Mouse (Mus musculus) limb, embryonic 14.5 days (tissue): ENCODE data around the gene Qrsl1. TPM values are rescaled to one million over a fixed set of nuclear protein-coding genes. Genes with fewer than 3 reads are reported as not detected.
"Not testable (repeated sequence)": the region's sequence is repeated elsewhere in the genome, so short reads cannot be mapped to it uniquely, and the experiment has no call there.

Experiments
- ATAC-seq: fragments of 200-750 bp; cut with Nextera tagmentation; 2 replicates; pipeline ENCODE4 v1.8.0; 2017; ENCODE audit warnings: low read depth, moderate number of reproducible peaks, moderate TSS enrichment; ENCODE audit not compliant: low FRiP score
- DNase-seq: peaks from one replicate; pipeline ENCODE4 v3.0.0-alpha.2; 2015; ENCODE audit warnings: low spot score
- H3K27ac ChIP-seq: fragments of 300-500 bp; sonication (generic); replicated peaks from 2 replicates; pipeline ENCODE4 v1.5.1; 2014; ENCODE audit warnings: low read depth, mild to moderate bottlenecking, low read length, moderate library complexity, mixed read lengths
- H3K27me3 ChIP-seq: fragments of 300-500 bp; sonication (generic); 2 replicates; pipeline ENCODE4 v1.6.1; 2014; ENCODE audit warnings: low read length, mixed read lengths; ENCODE audit not compliant: control insufficient read depth, insufficient read depth
- H3K36me3 ChIP-seq: fragments of 300-500 bp; sonication (generic); 2 replicates; pipeline ENCODE4 v1.6.1; 2014; ENCODE audit warnings: mild to moderate bottlenecking, low read length, moderate library complexity, mixed read lengths; ENCODE audit not compliant: control insufficient read depth, insufficient read depth
- H3K4me1 ChIP-seq: fragments of 300-500 bp; sonication (generic); 2 replicates; pipeline ENCODE4 v1.6.1; 2014; ENCODE audit warnings: antibody characterized with exemption, low read length, mixed read lengths; ENCODE audit not compliant: control insufficient read depth, insufficient read depth
- H3K4me2 ChIP-seq: fragments of 300-500 bp; sonication (generic); replicated peaks from 2 replicates; pipeline ENCODE4 v1.6.1; 2014; ENCODE audit warnings: low read depth, mild to moderate bottlenecking, low read length, moderate library complexity; ENCODE audit not compliant: severe bottlenecking
- H3K4me3 ChIP-seq: fragments of 300-500 bp; sonication (generic); replicated peaks from 2 replicates; pipeline ENCODE4 v1.5.1; 2014; ENCODE audit warnings: low read length
- H3K9ac ChIP-seq: fragments of 300-500 bp; sonication (generic); 2 replicates; pipeline ENCODE4 v1.6.1; 2014; ENCODE audit warnings: mild to moderate bottlenecking, low read depth, low read length, moderate library complexity; ENCODE audit not compliant: severe bottlenecking
- H3K9me3 ChIP-seq: fragments of 300-500 bp; sonication (generic); 2 replicates; pipeline ENCODE4 v1.6.1; 2016; ENCODE audit warnings: low read length; ENCODE audit not compliant: control insufficient read depth
- POLR2A ChIP-seq: fragments of 200-500 bp; IDR thresholded peaks from 2 replicates; pipeline ENCODE4 v1.8.0; 2012; ENCODE audit warnings: inconsistent platforms, mild to moderate bottlenecking, moderate library complexity, borderline replicate concordance; ENCODE audit not compliant: insufficient read depth, insufficient read length; ENCODE audit errors: extremely low read depth
- WGBS: fragments of 180-500 bp; shearing (Covaris S2); extraction: QIAGEN DNeasy Blood & Tissue Kit; methylation state at CpG from one replicate; pipeline ENCODE4 v1.1.7; 2014; 5-methylcytosine and 5-hydroxymethylcytosine counted together
- polyA plus RNA-seq, 2 experiments: library from polyadenylated mRNA; depleted of rRNA in 1 of 2; stranded (reverse) in 1 of 2; unstranded in 1 of 2; fragments of >200 nt; fragmentation: Nextera tagmentation in 1 of 2; extraction: Ambion mirVana in 1 of 2; gene quantifications; 2 replicates each; pipeline versions ENCODE4 v1.2.1 to v1.2.3; 2012 to 2014

Gene Qrsl1
- polyA plus RNA-seq, 2 experiments, result 17.5 to 21.9 TPM

DNA sequence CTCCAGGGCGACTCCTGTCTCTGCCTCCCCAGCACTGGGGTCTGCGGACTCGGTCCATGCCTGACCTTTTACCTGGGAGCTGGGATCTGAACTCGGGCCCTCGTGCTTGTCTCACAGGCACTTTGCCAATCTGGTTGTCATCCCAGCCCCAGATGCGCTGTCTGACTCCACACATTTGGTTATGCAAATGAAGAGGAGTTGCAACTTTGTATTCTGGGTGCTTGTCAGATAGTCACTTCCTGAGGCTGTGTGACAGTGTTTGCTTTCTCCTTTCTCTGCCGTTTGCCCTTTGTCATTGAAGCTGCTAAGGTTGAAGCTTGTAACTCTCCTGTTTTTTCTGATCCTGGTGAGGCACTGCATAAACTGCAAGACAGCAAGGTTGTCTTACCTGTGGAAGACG is 26.2 kb upstream of the Qrsl1 start:
- H3K36me3 ChIP-seq, result peaks cover 4% of the 10 kb centered on the region
- H3K4me2 ChIP-seq, result no peak overlapping the region
- no peak for TF ChIP-seq POLR2A
- 83% methylated on average over 8 of the region's 8 CpGs for WGBS
- no peak overlapping the region for H3K4me3 ChIP-seq
- no peaks in the 10 kb centered on the region for H3K9me3 ChIP-seq
- ATAC-seq (no peak), DNase-seq (no peak)
- no peak overlapping the region for H3K27ac ChIP-seq
- H3K4me1 ChIP-seq, result no peaks in the 10 kb centered on the region
- no peak overlapping the region for H3K9ac ChIP-seq
- no peaks in the 10 kb centered on the region for H3K27me3 ChIP-seq

DNA sequence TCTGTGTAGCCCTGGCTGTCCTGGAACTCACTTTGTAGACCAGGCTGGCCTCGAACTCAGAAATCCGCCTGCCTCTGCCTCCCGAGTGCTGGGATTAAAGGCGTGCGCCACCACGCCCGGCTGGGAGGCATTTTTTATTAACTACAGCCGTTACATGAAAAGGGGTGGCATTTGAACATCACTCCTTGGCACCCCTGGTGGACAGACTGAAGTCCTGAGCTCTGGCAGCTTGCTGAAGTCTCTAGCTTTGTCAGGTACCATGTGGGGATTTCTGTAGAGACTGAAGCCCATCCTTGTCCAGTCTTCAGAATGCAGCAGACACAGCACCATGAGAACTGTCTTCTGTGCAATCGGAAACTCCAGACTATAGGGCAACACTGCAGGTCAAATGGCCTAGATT is 24.2 kb upstream of the Qrsl1 start:
- H3K4me2 ChIP-seq, H3K27ac ChIP-seq, H3K4me3 ChIP-seq, H3K9ac ChIP-seq, ATAC-seq, H3K4me1 ChIP-seq, DNase-seq, H3K36me3 ChIP-seq, H3K27me3 ChIP-seq, H3K9me3 ChIP-seq: not testable (repeated sequence)
- 82% methylated on average over 7 of the region's 9 CpGs for WGBS

DNA sequence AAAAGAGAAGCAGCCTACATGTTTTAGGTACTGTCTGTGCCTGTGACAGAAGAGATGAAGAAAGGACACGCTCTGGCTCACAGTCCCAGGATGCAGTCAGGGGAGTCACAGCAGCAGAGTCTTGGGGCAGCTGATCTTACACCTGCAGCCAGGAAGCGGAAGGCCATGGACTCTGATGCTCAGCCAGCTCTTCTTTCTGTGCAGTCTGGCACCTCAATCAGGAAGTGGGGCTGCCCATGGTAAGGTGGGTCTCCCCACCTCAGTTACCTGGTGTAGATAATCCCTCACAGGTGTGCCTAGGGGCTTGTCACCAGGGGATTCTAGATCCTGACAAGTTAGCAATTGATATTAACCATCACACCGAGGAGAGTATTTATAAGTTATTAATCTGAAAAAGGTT is 21.6 kb upstream of the Qrsl1 start:
- ATAC-seq (no peak), DNase-seq (no peak)
- TF ChIP-seq POLR2A, result no peak
- no peak overlapping the region for H3K9ac ChIP-seq
- WGBS, result 89% methylated on average over 3 of the region's 3 CpGs
- H3K4me3 ChIP-seq, result no peak overlapping the region
- H3K27ac ChIP-seq, result no peak overlapping the region
- H3K9me3 ChIP-seq, result no peaks in the 10 kb centered on the region
- H3K4me2 ChIP-seq, result no peak overlapping the region
- H3K36me3 ChIP-seq, result peaks cover 4% of the 10 kb centered on the region; the same call in 1 of the 2 replicates
- no peaks in the 10 kb centered on the region for H3K27me3 ChIP-seq
- H3K4me1 ChIP-seq, result 0 out of 2 replicates have a peak, but pooled peaks cover 3% of the 10 kb centered on the region

DNA sequence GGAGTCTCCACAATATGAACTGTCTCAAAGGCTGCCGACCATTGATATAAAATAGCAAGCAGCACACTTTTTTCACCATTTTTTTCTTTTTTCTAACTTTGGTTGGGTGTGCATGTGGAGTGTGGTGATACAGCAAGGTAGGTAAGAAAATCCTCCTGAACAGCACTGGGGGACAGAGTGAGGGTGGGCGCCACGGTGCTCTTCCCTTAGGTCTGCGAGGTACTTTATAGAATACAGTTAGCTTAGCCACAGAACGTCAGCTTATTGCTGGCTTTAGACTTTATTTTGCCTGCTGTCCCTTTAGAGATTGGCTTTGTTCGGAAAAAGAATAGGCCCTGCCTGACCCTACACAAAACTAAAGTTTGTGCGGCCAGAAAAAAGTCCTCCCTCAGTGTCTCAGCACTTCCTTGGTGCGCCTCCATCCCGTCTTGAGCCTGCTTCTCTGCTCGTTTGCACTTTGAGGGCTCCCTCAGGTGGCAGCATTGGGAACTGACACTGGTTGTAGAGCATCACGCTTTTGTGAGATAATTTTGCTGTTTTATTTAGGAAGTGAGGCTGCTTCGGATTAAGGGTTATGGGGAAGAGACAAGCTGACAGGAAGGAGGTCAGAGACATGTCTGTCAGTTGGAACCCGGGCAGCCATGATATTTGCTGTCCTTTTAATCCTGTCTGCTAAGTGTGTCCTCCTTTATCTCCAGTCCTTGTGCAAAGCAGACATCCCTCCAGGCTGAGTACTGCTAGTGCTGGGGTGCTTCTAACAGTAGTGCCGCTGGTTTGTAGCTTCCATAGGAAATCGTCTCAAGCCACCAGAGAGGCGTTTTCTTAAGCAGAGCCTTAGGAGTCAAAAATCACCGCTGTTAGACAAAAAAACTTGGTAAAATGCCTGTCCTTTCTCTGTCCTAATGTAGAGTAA is 17.4 kb upstream of the Qrsl1 start:
- H3K4me2 ChIP-seq, result no peak overlapping the region
- TF ChIP-seq POLR2A, result no peak
- 40% methylated on average over 17 of the region's 17 CpGs for WGBS

DNA sequence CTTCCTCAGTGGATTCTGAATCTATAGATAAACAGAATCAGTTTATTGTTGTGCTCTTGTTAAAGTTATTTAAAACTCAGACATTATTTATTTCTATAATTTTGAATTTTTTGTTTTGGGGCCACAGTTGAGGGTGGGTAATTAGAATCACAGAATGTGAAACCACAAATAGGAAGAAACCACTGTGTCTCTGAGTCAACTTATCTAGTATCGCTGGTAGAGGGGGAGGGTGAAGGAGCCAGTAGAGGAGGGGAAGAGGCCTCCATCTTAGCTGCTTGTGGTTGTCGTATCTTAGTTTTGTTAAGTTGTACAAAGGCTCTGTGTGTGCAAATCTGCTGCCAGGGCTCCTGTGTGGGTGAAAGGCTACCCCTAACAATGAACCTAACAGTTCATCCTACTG is 15.2 kb upstream of the Qrsl1 start:
- no peak for TF ChIP-seq POLR2A
- Histone ChIP-seq H3K27me3 (no peaks in the 10 kb centered on the region), H3K4me1 (0 out of 2 replicates have a peak, but pooled peaks cover 5% of the 10 kb centered on the region), H3K9me3 (no peaks in the 10 kb centered on the region), H3K9ac (no peak overlapping the region), H3K36me3 (no peaks in the 10 kb centered on the region), H3K4me3 (no peak overlapping the region), H3K4me2 (no peak overlapping the region), H3K27ac (no peak overlapping the region)
- ATAC-seq (no peak), DNase-seq (no peak)
- 93% methylated on average over 2 of the region's 2 CpGs for WGBS

More for the DNA sequence above, 17.4 kb upstream of the Qrsl1 start:
- Histone ChIP-seq H3K9me3 (no peaks in the 10 kb centered on the region), H3K27me3 (no peaks in the 10 kb centered on the region), H3K4me1 (0 out of 2 replicates have a peak, but pooled peaks cover 5% of the 10 kb centered on the region), H3K9ac (no peak overlapping the region), H3K36me3 (peaks cover 4% of the 10 kb centered on the region; the same call in 1 of the 2 replicates), H3K4me3 (no peak overlapping the region), H3K27ac (no peak overlapping the region)
- DNase-seq (peak; percentile 59), ATAC-seq (0 out of 2 replicates have a peak, but pooled peaks have one; percentile 15)
